Mouse (Mus musculus): ENCODE results near the gene Mst1r. TPM values are rescaled to one million over a fixed set of nuclear protein-coding genes. Genes with fewer than 3 reads are reported as not detected.

Gene Mst1r
- total and polyA plus RNA-seq, 3 experiments, result 3.1 to 12.5 (median 3.3) TPM

DNA sequence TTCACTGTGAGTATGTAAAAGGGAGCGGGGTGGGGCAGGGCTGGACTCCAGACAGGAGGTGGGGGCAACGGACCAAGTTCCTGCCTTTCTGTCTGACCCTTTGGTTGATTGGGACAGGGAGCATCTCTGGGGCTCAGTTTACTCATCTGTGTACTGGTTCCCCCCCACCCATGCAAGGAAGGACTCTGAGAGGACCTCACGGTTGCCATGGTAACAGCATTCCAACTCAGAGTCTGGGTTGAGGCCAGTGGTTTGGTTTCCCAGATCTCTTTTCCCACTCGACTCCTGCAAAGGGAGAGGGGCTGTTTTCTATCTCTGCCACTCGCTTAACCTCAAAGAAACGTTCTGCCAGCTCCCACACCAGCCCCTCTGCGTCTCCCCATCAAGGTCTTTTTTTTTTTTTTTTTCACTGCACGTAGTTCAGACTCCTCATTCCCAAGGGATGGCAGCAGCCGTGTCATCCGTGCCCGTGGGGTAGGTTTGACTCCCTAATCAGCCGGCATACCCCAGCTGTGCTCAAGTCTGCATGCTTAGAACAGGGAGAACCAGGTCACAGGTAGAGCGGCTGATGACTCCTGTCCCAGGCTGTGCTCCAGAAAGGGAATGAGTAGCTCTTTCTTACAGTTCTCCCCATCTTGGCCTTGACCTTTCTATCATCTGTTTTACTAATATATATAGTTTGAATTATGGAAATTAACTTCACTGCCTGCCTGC, 11.4 kb downstream of the Mst1r start:
- TF ChIP-seq CTCF (IDR thresholded peaks at IDR 0.05), result no peak
- TF ChIP-seq EP300 (IDR thresholded peaks at IDR 0.05; ENCODE audit: insufficient read depth, low read depth, low read length), result no peak
- TF ChIP-seq POLR2A (IDR thresholded peaks at IDR 0.05; ENCODE audit: insufficient read depth, low read depth, low read length), result no peak
- Histone ChIP-seq H3K36me3 (ENCODE audit: control insufficient read depth, insufficient read depth, low read length) (no peaks in the 10 kb centered on the region), H3K9ac (ENCODE audit: low read depth, low read length) (no peak overlapping the region), H3K4me3 (no peak overlapping the region), H3K4me1 (ENCODE audit: control insufficient read depth, insufficient read depth, low read length) (no peaks in the 10 kb centered on the region), H3K27me3 (ENCODE audit: control insufficient read depth, insufficient read depth, low read length) (no peaks in the 10 kb centered on the region), H3K27ac (no peak overlapping the region), H3K79me2 (replicated peaks; ENCODE audit: control insufficient read depth, insufficient read depth, low read length) (no peaks in the 10 kb centered on the region)
- WGBS, result 46% methylated on average over 13 of the region's 13 CpGs
- intact Hi-C loops (cut with DNase I), result no loop called here
- DNase-seq, result no peak

DNA sequence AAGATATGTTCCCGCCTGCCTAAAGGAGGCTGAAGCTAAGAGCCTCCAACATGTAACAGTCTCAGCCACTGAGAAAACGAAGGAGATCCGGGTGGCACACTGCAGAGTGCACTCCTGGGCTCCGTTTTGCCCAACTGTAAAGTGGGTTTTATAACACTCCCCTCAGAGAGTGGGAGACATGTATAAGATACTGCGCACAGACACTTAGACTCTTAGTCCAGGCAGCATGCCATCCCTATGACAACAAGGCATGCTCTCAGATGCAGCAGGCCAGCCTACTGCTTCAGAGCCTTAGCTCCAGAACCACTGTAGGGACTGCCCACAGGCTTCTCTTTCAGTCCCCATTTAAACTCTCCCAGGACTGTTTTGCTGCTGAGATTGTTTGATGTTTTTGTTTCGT, 12.2 kb downstream of the Mst1r start:
- Histone ChIP-seq H3K36me3 (ENCODE audit: control insufficient read depth, insufficient read depth, low read length) (no peaks in the 10 kb centered on the region), H3K27ac (no peak overlapping the region), H3K79me2 (replicated peaks; ENCODE audit: control insufficient read depth, insufficient read depth, low read length) (no peaks in the 10 kb centered on the region), H3K4me1 (ENCODE audit: control insufficient read depth, insufficient read depth, low read length) (peaks cover 1% of the 10 kb centered on the region; the same call in 1 of the 2 replicates), H3K27me3 (ENCODE audit: control insufficient read depth, insufficient read depth, low read length) (no peaks in the 10 kb centered on the region), H3K9ac (ENCODE audit: low read depth, low read length) (no peak overlapping the region), H3K4me3 (no peak overlapping the region)
- no peak for TF ChIP-seq CTCF (IDR thresholded peaks at IDR 0.05)
- TF ChIP-seq POLR2A (IDR thresholded peaks at IDR 0.05; ENCODE audit: insufficient read depth, low read depth, low read length), result no peak
- no peak for TF ChIP-seq EP300 (IDR thresholded peaks at IDR 0.05; ENCODE audit: insufficient read depth, low read depth, low read length)
- no peak for DNase-seq
- 82% methylated on average over 6 of the region's 6 CpGs for WGBS
- intact Hi-C loops (cut with DNase I), result no loop called here

DNA sequence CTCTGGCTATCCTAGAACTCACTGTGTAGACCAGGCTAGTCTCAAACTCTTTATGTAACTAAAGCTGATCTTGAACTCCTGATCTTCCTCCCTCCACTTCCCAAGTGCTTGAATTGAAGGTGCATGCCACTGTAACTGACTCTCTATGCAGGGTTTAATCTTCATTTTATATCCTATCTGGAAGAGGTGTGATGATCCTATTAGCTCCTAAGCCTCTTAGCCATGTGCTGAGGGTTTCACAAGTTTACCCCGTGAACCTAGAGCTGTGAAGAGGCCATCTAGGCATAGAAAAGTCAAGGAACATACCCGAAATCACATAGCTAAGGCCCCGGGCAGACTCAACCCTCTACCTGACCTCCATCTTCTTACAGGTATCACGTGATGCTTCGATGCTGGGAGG, 12.8 kb downstream of the Mst1r start:
- intact Hi-C loops (cut with DNase I), result no loop called here
- H3K4me3 ChIP-seq, result no peak overlapping the region
- TF ChIP-seq CTCF (IDR thresholded peaks at IDR 0.05) (no peak), POLR2A (IDR thresholded peaks at IDR 0.05; ENCODE audit: insufficient read depth, low read depth, low read length) (no peak)
- H3K36me3 ChIP-seq (ENCODE audit: control insufficient read depth, insufficient read depth, low read length), result no peaks in the 10 kb centered on the region
- no peak for DNase-seq
- no peaks in the 10 kb centered on the region for H3K27me3 ChIP-seq (ENCODE audit: control insufficient read depth, insufficient read depth, low read length)
- H3K4me1 ChIP-seq (ENCODE audit: control insufficient read depth, insufficient read depth, low read length), result peaks cover 4% of the 10 kb centered on the region
- no peak overlapping the region for H3K9ac ChIP-seq (ENCODE audit: low read depth, low read length)
- WGBS, result 66% methylated on average over 5 of the region's 5 CpGs
- no peak overlapping the region for H3K27ac ChIP-seq
- no peaks in the 10 kb centered on the region for H3K79me2 ChIP-seq (replicated peaks; ENCODE audit: control insufficient read depth, insufficient read depth, low read length)

GRCm38 (mm10) chr9:107923021-107923420, 16.3 kb downstream of the Mst1r start:
- no peaks in the 10 kb centered on the region for H3K27me3 ChIP-seq (ENCODE audit: control insufficient read depth, insufficient read depth, low read length)
- H3K36me3 ChIP-seq (ENCODE audit: control insufficient read depth, insufficient read depth, low read length), result no peaks in the 10 kb centered on the region
- 44% methylated on average over 7 of the region's 7 CpGs for WGBS
- intact Hi-C loops (cut with DNase I), result no loop called here
- no peak overlapping the region for H3K9ac ChIP-seq (ENCODE audit: low read depth, low read length)
- no peaks in the 10 kb centered on the region for H3K79me2 ChIP-seq (replicated peaks; ENCODE audit: control insufficient read depth, insufficient read depth, low read length)
- H3K4me1 ChIP-seq (ENCODE audit: control insufficient read depth, insufficient read depth, low read length), result peaks cover 4% of the 10 kb centered on the region
- TF ChIP-seq CTCF (IDR thresholded peaks at IDR 0.05), result peak; percentile 57
- no peak for TF ChIP-seq EP300 (IDR thresholded peaks at IDR 0.05; ENCODE audit: insufficient read depth, low read depth, low read length)
- TF ChIP-seq POLR2A (IDR thresholded peaks at IDR 0.05; ENCODE audit: insufficient read depth, low read depth, low read length), result no peak
- no peak overlapping the region for H3K4me3 ChIP-seq
- H3K27ac ChIP-seq, result no peak overlapping the region
- DNase-seq, result peak in 1 of 2 experiments; percentile 42

GRCm38 (mm10) chr9:107923956-107924355, 17.3 kb downstream of the Mst1r start:
- Histone ChIP-seq H3K4me3 (no peak overlapping the region), H3K9ac (ENCODE audit: low read depth, low read length) (no peak overlapping the region; the same call in 1 of the 2 replicates), H3K27ac (peak overlapping the region; percentile 58), H3K4me1 (ENCODE audit: control insufficient read depth, insufficient read depth, low read length) (peaks cover 4% of the 10 kb centered on the region), H3K79me2 (replicated peaks; ENCODE audit: control insufficient read depth, insufficient read depth, low read length) (no peaks in the 10 kb centered on the region), H3K27me3 (ENCODE audit: control insufficient read depth, insufficient read depth, low read length) (no peaks in the 10 kb centered on the region), H3K36me3 (ENCODE audit: control insufficient read depth, insufficient read depth, low read length) (no peaks in the 10 kb centered on the region)
- intact Hi-C loops (cut with DNase I), result no loop called here
- TF ChIP-seq CTCF (IDR thresholded peaks at IDR 0.05) (no peak), POLR2A (IDR thresholded peaks at IDR 0.05; ENCODE audit: insufficient read depth, low read depth, low read length) (peak; percentile 55; the same call in 1 of the 2 replicates), EP300 (IDR thresholded peaks at IDR 0.05; ENCODE audit: insufficient read depth, low read depth, low read length) (peak; percentile 76; the same call in 1 of the 2 replicates)
- peak; percentile 62 to 74 for DNase-seq
- 22% methylated on average over 6 of the region's 6 CpGs for WGBS

DNA sequence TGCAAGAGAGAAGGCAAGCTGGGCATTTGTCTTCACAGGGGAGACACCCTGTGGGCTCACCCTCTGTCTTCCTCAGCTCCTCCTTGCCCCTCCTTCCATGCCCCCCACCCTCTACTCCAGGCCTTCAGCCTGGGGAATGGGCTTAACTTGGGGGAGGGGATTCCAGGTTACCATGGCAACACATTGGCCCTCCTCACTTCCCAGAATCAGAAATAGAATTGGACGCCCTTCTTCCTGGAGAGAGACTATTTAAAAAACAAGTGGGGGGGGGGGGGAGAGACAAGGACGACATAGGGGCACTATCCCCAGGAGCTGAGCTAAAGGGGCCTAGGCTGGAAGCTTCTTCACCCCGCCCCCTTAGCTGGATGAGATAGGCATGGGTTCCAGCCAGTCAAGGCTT, 18.6 kb downstream of the Mst1r start:
- TF ChIP-seq POLR2A (IDR thresholded peaks at IDR 0.05; ENCODE audit: insufficient read depth, low read depth, low read length), result no peak
- TF ChIP-seq EP300 (IDR thresholded peaks at IDR 0.05; ENCODE audit: insufficient read depth, low read depth, low read length), result no peak
- TF ChIP-seq CTCF (IDR thresholded peaks at IDR 0.05), result no peak
- no peaks in the 10 kb centered on the region for H3K79me2 ChIP-seq (replicated peaks; ENCODE audit: control insufficient read depth, insufficient read depth, low read length)
- intact Hi-C loops (cut with DNase I), result no loop called here
- no peaks in the 10 kb centered on the region for H3K36me3 ChIP-seq (ENCODE audit: control insufficient read depth, insufficient read depth, low read length)
- DNase-seq, result no peak
- H3K27me3 ChIP-seq (ENCODE audit: control insufficient read depth, insufficient read depth, low read length), result no peaks in the 10 kb centered on the region
- WGBS, result 33% methylated on average over 3 of the region's 3 CpGs
- H3K27ac ChIP-seq, result no peak overlapping the region
- H3K4me3 ChIP-seq, result no peak overlapping the region
- peaks cover 4% of the 10 kb centered on the region for H3K4me1 ChIP-seq (ENCODE audit: control insufficient read depth, insufficient read depth, low read length)
- H3K9ac ChIP-seq (ENCODE audit: low read depth, low read length), result no peak overlapping the region

Data from heart, adult 2 months (tissue).